Mouse (Mus musculus) ES-E14 (cell line): ENCODE data around the gene Acpp.

Experiments
- HCFC1 ChIP-seq: IDR thresholded peaks from 2 replicates; pipeline ENCODE4 v1.6.1; 2012; ENCODE audit warnings: low read length, inconsistent platforms, borderline replicate concordance; ENCODE audit not compliant: insufficient read depth
- MAFK ChIP-seq: IDR thresholded peaks from 2 replicates; pipeline ENCODE4 v1.6.1; 2014; ENCODE audit warnings: mild to moderate bottlenecking, low read depth, low read length, inconsistent platforms; ENCODE audit not compliant: insufficient read depth

- TF ChIP-seq MAFK = no peak
- no peak for TF ChIP-seq HCFC1
These were observed 90.1 kb downstream of the Acpp start for GRCm38 (mm10) chr9:104247307-104247987.
